Mouse (Mus musculus): ENCODE measurements around the gene Ptprcap.

- TF ChIP-seq CTCF (IDR thresholded peaks at IDR 0.05; ENCODE audit: low read depth, low read length), result no peak
- no peak for TF ChIP-seq POLR2A (IDR thresholded peaks at IDR 0.05; ENCODE audit: extremely low read depth, insufficient read depth, low read length)
These were observed 43.1 kb downstream of the Ptprcap start for GRCm38 (mm10) chr19:4196548-4196947.

Measured in liver, adult 2 months (tissue).